Mouse (Mus musculus) C2C12 (cell line): ENCODE measurements around the gene Rab7. TPM values are rescaled to one million over a fixed set of nuclear protein-coding genes. Genes with fewer than 3 reads are reported as not detected.

Source experiments
- H3K27me3 ChIP-seq: one replicate; pipeline ENCODE4 v1.6.1; 2011; ENCODE audit not compliant: control insufficient read depth, insufficient read depth, insufficient read length
- H3K36me3 ChIP-seq: one replicate; pipeline ENCODE4 v1.6.1; 2011; ENCODE audit not compliant: control insufficient read depth, insufficient read depth
- H3K4me3 ChIP-seq: one replicate; pipeline ENCODE4 v1.5.1; 2011; ENCODE audit warnings: mild to moderate bottlenecking, control low read depth; ENCODE audit not compliant: poor library complexity, insufficient read depth, severe bottlenecking
- H3K79me2 ChIP-seq: one replicate; pipeline ENCODE4 v1.6.1; 2011; ENCODE audit not compliant: control insufficient read depth, insufficient read depth
- H3K79me3 ChIP-seq: one replicate; pipeline ENCODE4 v1.6.1; 2011; ENCODE audit warnings: low read depth, control low read depth
- H3ac ChIP-seq: one replicate; pipeline ENCODE3; 2011; ENCODE audit warnings: low read depth; ENCODE audit not compliant: control insufficient read depth, insufficient read length
- CEBPB ChIP-seq: IDR thresholded peaks from one replicate; pipeline ENCODE4 v1.6.1; 2011; ENCODE audit warnings: low read depth, mild to moderate bottlenecking, control low read depth, moderate library complexity
- CTCF ChIP-seq: IDR thresholded peaks from one replicate; pipeline ENCODE4 v1.5.1; 2011; ENCODE audit not compliant: control insufficient read depth, insufficient read depth, insufficient read length
- FOSL1 ChIP-seq: IDR thresholded peaks from one replicate; pipeline ENCODE4 v1.8.0; 2011; ENCODE audit warnings: mild to moderate bottlenecking, low read length; ENCODE audit not compliant: poor library complexity, insufficient read depth, severe bottlenecking
- MAX ChIP-seq: IDR thresholded peaks from one replicate; pipeline ENCODE4 v1.6.1; 2011; ENCODE audit warnings: mild to moderate bottlenecking, control low read depth
- MYOD1 ChIP-seq: IDR thresholded peaks from one replicate; pipeline ENCODE4 v1.6.1; 2011; ENCODE audit warnings: low read depth; ENCODE audit not compliant: control insufficient read depth, insufficient read length
- MYOG ChIP-seq: IDR thresholded peaks from one replicate; pipeline ENCODE4 v1.6.1; 2011; ENCODE audit not compliant: control insufficient read depth, insufficient read length; ENCODE audit errors: extremely low read depth
- USF1 ChIP-seq: IDR thresholded peaks from one replicate; pipeline ENCODE4 v1.6.1; 2011; ENCODE audit warnings: low read depth, mild to moderate bottlenecking, control low read depth, moderate library complexity
- polyA plus RNA-seq: library from polyadenylated mRNA; unstranded; fragments of >200 nt; fragmentation: generic; extraction: Trizol; gene quantifications from one replicate; pipeline ENCODE4 v1.2.1, GENCODE M21; 2012; ENCODE audit warnings: missing spikeins

Gene Rab7
- polyA plus RNA-seq, 1 experiment = 197 TPM

DNA sequence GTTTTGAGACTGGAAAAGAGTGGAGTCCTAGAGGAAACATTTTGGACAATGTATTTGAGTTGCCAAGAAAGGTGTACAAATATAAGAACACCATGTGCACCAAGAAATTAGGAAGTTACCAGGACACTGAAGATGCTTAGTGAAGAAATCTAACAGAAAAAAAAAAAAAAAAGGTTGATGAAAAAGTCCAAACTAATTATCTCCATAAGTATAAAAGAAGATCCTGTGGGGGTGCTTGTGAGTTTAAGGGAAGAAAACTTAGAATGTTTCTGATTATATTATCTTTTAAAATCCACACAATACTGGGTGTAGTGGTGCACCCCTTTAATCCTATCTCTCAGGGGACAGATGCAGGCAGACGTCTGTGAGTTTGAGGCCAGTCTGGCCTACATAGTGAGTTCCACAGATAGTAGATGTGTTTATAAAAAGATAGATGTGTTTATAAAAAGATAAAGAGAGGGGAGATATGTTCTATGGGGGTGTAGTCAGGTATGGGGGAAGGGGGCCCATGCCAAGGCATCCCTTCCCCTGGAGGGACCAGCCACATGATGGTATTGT is 31.0 kb upstream of the Rab7 start:
- no peaks in the 10 kb centered on the region for H3K27me3 ChIP-seq
- H3K4me3 ChIP-seq = no peak overlapping the region
- no peaks in the 10 kb centered on the region for H3K79me3 ChIP-seq
- no peaks in the 10 kb centered on the region for H3K79me2 ChIP-seq
- no peaks in the 10 kb centered on the region for H3K36me3 ChIP-seq
- H3ac ChIP-seq = no peak overlapping the region
- no peak for TF ChIP-seq MAX
- no peak for TF ChIP-seq MYOG
- TF ChIP-seq MYOD1 = no peak
- no peak for TF ChIP-seq CTCF
- no peak for TF ChIP-seq CEBPB
- TF ChIP-seq FOSL1 = no peak

DNA sequence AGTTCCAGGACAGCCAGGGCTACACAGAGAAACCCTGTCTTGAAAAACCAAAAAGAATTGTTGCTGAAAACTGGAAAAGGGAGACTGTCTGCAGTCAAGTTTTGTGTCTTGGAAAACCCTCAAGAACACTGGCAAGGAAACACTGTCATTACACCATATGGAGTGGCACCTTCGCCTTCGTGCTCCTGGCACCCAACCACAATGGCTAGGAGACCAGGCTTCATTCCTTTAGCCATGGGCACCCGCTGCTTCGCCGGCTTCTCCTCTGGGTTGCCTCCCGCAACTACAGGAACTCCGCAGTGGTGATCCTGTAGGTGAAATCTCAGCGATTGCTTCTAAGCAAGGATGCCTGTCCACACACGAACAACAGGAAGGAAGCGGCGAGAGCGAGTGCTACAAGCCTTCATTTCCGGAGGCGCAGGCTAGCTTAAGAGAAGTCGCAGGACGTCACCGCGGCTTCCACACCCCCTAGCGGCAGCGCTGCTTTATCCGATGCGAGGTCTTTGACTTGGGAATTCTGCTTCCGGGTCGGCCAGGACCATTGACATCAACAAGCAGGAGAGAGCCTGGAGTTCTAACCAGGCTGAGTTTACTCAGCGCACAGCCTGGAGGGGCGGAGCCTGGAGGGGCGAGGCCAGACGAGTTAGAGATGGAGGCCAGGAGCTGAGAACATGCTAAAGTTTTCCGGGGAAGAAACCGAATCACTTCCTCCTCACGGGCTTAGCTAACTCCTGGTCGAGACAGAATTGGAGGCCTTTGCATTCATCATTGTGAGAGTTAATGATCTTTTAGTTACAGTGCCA is 29.9 kb upstream of the Rab7 start:
- Histone ChIP-seq H3K4me3 (peak overlapping the region; percentile 31), H3K36me3 (no peaks in the 10 kb centered on the region), H3K27me3 (no peaks in the 10 kb centered on the region), H3K79me3 (no peaks in the 10 kb centered on the region), H3ac (peak overlapping the region; percentile 56), H3K79me2 (no peaks in the 10 kb centered on the region)
- TF ChIP-seq MAX = peak; percentile 68
- no peak for TF ChIP-seq USF1
- TF ChIP-seq CTCF = peak; percentile 77
- TF ChIP-seq MYOD1 = no peak
- no peak for TF ChIP-seq MYOG

DNA sequence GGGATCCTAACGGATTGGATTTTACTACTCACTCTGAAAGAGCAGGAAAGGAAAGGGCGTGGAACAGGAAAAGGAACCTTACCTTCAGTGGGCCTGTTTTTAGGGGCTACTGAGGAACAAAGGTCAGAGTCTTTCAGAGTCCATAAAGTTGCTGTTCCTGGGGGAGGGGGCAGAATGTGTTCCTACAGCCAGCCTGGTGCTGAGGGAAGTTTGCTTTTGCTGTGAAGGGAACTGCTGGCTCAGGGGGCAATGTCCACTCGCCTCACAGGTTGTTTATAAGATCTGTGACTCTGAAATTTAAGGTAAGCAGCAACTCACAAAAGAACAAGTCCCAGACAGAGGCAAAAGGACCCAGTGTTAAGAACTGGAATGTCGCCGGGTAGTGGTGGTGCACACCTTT is 26.1 kb upstream of the Rab7 start:
- Histone ChIP-seq H3K79me2 (no peaks in the 10 kb centered on the region), H3ac (no peak overlapping the region), H3K79me3 (no peaks in the 10 kb centered on the region), H3K36me3 (no peaks in the 10 kb centered on the region), H3K4me3 (no peak overlapping the region), H3K27me3 (no peaks in the 10 kb centered on the region)
- TF ChIP-seq CTCF (no peak), FOSL1 (no peak), USF1 (no peak), MAX (no peak), MYOD1 (no peak), CEBPB (no peak), MYOG (no peak)

DNA sequence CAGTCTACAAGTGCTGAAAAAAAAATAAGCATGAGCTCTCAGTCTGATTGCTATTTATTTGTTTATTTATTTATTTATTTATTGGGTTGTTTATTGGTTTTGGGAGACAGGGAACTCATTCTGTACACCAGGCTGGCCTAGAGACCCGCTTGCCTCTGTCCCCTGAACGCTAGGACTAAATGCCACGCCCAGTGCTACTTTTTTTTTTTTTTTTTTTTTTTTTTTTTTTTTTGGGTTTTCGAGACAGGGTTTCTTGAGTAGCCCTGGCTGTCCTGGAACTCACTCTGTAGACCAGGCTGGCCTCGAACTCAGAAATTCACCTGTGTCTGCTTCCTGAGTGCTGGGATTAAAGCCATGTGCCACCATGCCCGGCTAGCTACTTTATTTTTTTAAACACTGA is 25.4 kb upstream of the Rab7 start:
- Histone ChIP-seq H3K4me3 (no peak overlapping the region), H3K79me3 (no peaks in the 10 kb centered on the region), H3K36me3 (no peaks in the 10 kb centered on the region), H3K79me2 (no peaks in the 10 kb centered on the region), H3K27me3 (no peaks in the 10 kb centered on the region), H3ac (no peak overlapping the region)
- TF ChIP-seq MYOG (no peak), USF1 (no peak), CTCF (no peak), FOSL1 (no peak), CEBPB (no peak), MYOD1 (no peak), MAX (no peak)

DNA sequence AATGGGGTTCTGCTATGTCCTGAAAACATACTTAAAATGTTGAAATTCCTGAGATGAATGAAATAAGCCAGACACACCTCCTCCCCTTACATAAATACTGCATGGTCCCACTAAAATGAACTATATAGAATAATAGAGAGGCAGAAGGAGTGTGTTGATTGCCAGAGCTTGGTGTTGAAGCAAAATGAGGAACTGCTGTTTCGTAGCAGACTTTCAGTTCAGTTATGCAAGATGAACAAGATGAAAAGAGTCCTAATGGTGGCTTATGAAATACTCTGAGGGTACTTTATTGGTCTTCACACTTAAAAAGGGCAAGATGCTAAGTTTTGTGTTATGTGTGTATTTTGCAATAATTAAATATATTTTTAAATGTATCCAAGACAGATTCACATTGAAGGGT is 23.7 kb upstream of the Rab7 start:
- Histone ChIP-seq H3ac (no peak overlapping the region), H3K36me3 (no peaks in the 10 kb centered on the region), H3K27me3 (no peaks in the 10 kb centered on the region), H3K79me2 (no peaks in the 10 kb centered on the region), H3K4me3 (no peak overlapping the region), H3K79me3 (no peaks in the 10 kb centered on the region)
- TF ChIP-seq CTCF = no peak
- TF ChIP-seq MYOD1 = no peak
- no peak for TF ChIP-seq MAX
- TF ChIP-seq MYOG = no peak
- TF ChIP-seq CEBPB = no peak
- TF ChIP-seq USF1 = no peak
- no peak for TF ChIP-seq FOSL1
